Mouse (Mus musculus): ENCODE measurements at regions not wholly inside any gene's neighbourhood (a gene's known extent, or its start where the extent isn't known, plus 50 kb on each side); places are given as distances from the start of the nearest gene placed in this dataset.

GRCm38 (mm10) chr7:117771836-117772235, 344.2 kb downstream of the Rps15a start:
- no peaks in the 10 kb centered on the region for H3K36me3 ChIP-seq
- no peak overlapping the region for H3K4me2 ChIP-seq
- H3K27ac ChIP-seq (replicated peaks) = no peak overlapping the region
- no peak overlapping the region for H3K9ac ChIP-seq (replicated peaks)
- no peak overlapping the region for H3K4me3 ChIP-seq (replicated peaks)
- no peak for ATAC-seq (ENCODE audit: low FRiP score)
- peaks cover 8% of the 10 kb centered on the region; the same call in 1 of the 2 replicates for H3K9me3 ChIP-seq (replicated peaks)
- H3K4me1 ChIP-seq = peaks cover 11% of the 10 kb centered on the region
- WGBS = 14% methylated on average over 6 of the region's 6 CpGs
- no peaks in the 10 kb centered on the region for H3K27me3 ChIP-seq (replicated peaks)

GRCm38 (mm10) chr7:117759506-117759905, 356.5 kb downstream of the Rps15a start:
- 27% methylated on average over 1 of the region's 1 CpGs for WGBS
- Histone ChIP-seq H3K4me2 (no peak overlapping the region), H3K4me1 (no peaks in the 10 kb centered on the region), H3K4me3 (replicated peaks) (no peak overlapping the region), H3K36me3 (no peaks in the 10 kb centered on the region), H3K9ac (replicated peaks) (no peak overlapping the region), H3K27me3 (replicated peaks) (no peaks in the 10 kb centered on the region), H3K27ac (replicated peaks) (no peak overlapping the region), H3K9me3 (replicated peaks) (no peaks in the 10 kb centered on the region)
- no peak for ATAC-seq (ENCODE audit: low FRiP score)

- Histone ChIP-seq H3K4me3 (replicated peaks) (no peak overlapping the region), H3K4me2 (no peak overlapping the region), H3K27ac (replicated peaks) (no peak overlapping the region), H3K36me3 (no peaks in the 10 kb centered on the region), H3K27me3 (replicated peaks) (no peaks in the 10 kb centered on the region), H3K4me1 (no peaks in the 10 kb centered on the region), H3K9ac (replicated peaks) (no peak overlapping the region), H3K9me3 (replicated peaks) (no peaks in the 10 kb centered on the region)
- WGBS = 56% methylated on average over 4 of the region's 4 CpGs
- no peak for ATAC-seq (ENCODE audit: low FRiP score)
Observed at GRCm38 (mm10) chr7:117757033-117757432, 359.0 kb downstream of the Rps15a start.

GRCm38 (mm10) chr7:117755830-117756229, 360.2 kb downstream of the Rps15a start:
- no peaks in the 10 kb centered on the region for H3K27me3 ChIP-seq (replicated peaks)
- no peaks in the 10 kb centered on the region for H3K4me1 ChIP-seq
- no peaks in the 10 kb centered on the region for H3K36me3 ChIP-seq
- 80% methylated on average over 5 of the region's 5 CpGs for WGBS
- H3K9me3 ChIP-seq (replicated peaks) = no peaks in the 10 kb centered on the region
- no peak overlapping the region for H3K4me3 ChIP-seq (replicated peaks)
- H3K9ac ChIP-seq (replicated peaks) = no peak overlapping the region
- no peak overlapping the region for H3K4me2 ChIP-seq
- H3K27ac ChIP-seq (replicated peaks) = no peak overlapping the region
- no peak for ATAC-seq (ENCODE audit: low FRiP score)

GRCm38 (mm10) chr7:117753296-117753695, 362.7 kb downstream of the Rps15a start:
- Histone ChIP-seq H3K36me3 (no peaks in the 10 kb centered on the region), H3K9me3 (replicated peaks) (no peaks in the 10 kb centered on the region), H3K4me1 (no peaks in the 10 kb centered on the region), H3K4me3 (replicated peaks) (no peak overlapping the region), H3K27ac (replicated peaks) (no peak overlapping the region), H3K4me2 (no peak overlapping the region), H3K9ac (replicated peaks) (no peak overlapping the region), H3K27me3 (replicated peaks) (no peaks in the 10 kb centered on the region)
- WGBS = 73% methylated on average over 5 of the region's 5 CpGs
- no peak for ATAC-seq (ENCODE audit: low FRiP score)

- Histone ChIP-seq H3K4me2 (no peak overlapping the region), H3K9me3 (replicated peaks) (no peaks in the 10 kb centered on the region), H3K27ac (replicated peaks) (no peak overlapping the region), H3K9ac (replicated peaks) (no peak overlapping the region), H3K4me1 (no peaks in the 10 kb centered on the region), H3K27me3 (replicated peaks) (no peaks in the 10 kb centered on the region), H3K4me3 (replicated peaks) (no peak overlapping the region), H3K36me3 (no peaks in the 10 kb centered on the region)
- ATAC-seq (ENCODE audit: low FRiP score) = no peak
- 74% methylated on average over 12 of the region's 12 CpGs for WGBS
Observed at GRCm38 (mm10) chr7:117752302-117753185, 363.4 kb downstream of the Rps15a start.

GRCm38 (mm10) chr7:117747991-117748390, 367.2 kb downstream of the Xylt1 start:
- Histone ChIP-seq H3K4me1 (no peaks in the 10 kb centered on the region), H3K4me2 (no peak overlapping the region), H3K27ac (replicated peaks) (no peak overlapping the region), H3K9ac (replicated peaks) (no peak overlapping the region), H3K9me3 (replicated peaks) (no peaks in the 10 kb centered on the region), H3K36me3 (no peaks in the 10 kb centered on the region), H3K27me3 (replicated peaks) (no peaks in the 10 kb centered on the region), H3K4me3 (replicated peaks) (no peak overlapping the region)
- 73% methylated on average over 4 of the region's 4 CpGs for WGBS
- ATAC-seq (ENCODE audit: low FRiP score) = no peak

- 85% methylated on average over 4 of the region's 4 CpGs for WGBS
- ATAC-seq (ENCODE audit: low FRiP score) = no peak
- no peak overlapping the region for H3K4me3 ChIP-seq (replicated peaks)
- H3K9ac ChIP-seq (replicated peaks) = no peak overlapping the region
- H3K9me3 ChIP-seq (replicated peaks) = no peaks in the 10 kb centered on the region
- no peak overlapping the region for H3K27ac ChIP-seq (replicated peaks)
- H3K4me1 ChIP-seq = no peaks in the 10 kb centered on the region
- H3K27me3 ChIP-seq (replicated peaks) = no peaks in the 10 kb centered on the region
- no peak overlapping the region for H3K4me2 ChIP-seq
- no peaks in the 10 kb centered on the region for H3K36me3 ChIP-seq
Observed at GRCm38 (mm10) chr7:117746393-117746792, 365.6 kb downstream of the Xylt1 start.

GRCm38 (mm10) chr7:117739706-117740105, 358.9 kb downstream of the Xylt1 start:
- H3K9ac ChIP-seq (replicated peaks) = no peak overlapping the region
- ATAC-seq (ENCODE audit: low FRiP score) = no peak
- H3K4me3 ChIP-seq (replicated peaks) = no peak overlapping the region
- no peaks in the 10 kb centered on the region for H3K27me3 ChIP-seq (replicated peaks)
- no peak overlapping the region for H3K27ac ChIP-seq (replicated peaks)
- no peaks in the 10 kb centered on the region for H3K9me3 ChIP-seq (replicated peaks)
- no peaks in the 10 kb centered on the region for H3K4me1 ChIP-seq
- no peak overlapping the region for H3K4me2 ChIP-seq
- no peaks in the 10 kb centered on the region for H3K36me3 ChIP-seq
- 64% methylated on average over 6 of the region's 6 CpGs for WGBS

- no peaks in the 10 kb centered on the region for H3K36me3 ChIP-seq
- no peaks in the 10 kb centered on the region for H3K4me1 ChIP-seq
- no peak overlapping the region for H3K4me2 ChIP-seq
- H3K27ac ChIP-seq (replicated peaks) = no peak overlapping the region
- H3K27me3 ChIP-seq (replicated peaks) = no peaks in the 10 kb centered on the region
- ATAC-seq (ENCODE audit: low FRiP score) = no peak
- 62% methylated on average over 3 of the region's 3 CpGs for WGBS
- H3K9ac ChIP-seq (replicated peaks) = no peak overlapping the region
- H3K9me3 ChIP-seq (replicated peaks) = no peaks in the 10 kb centered on the region
- no peak overlapping the region for H3K4me3 ChIP-seq (replicated peaks)
Observed at GRCm38 (mm10) chr7:117735699-117736020, 354.9 kb downstream of the Xylt1 start.

- no peak overlapping the region for H3K9ac ChIP-seq (replicated peaks)
- no peak for ATAC-seq (ENCODE audit: low FRiP score)
- H3K27me3 ChIP-seq (replicated peaks) = no peaks in the 10 kb centered on the region
- no peaks in the 10 kb centered on the region for H3K36me3 ChIP-seq
- no peaks in the 10 kb centered on the region for H3K9me3 ChIP-seq (replicated peaks)
- no peak overlapping the region for H3K4me3 ChIP-seq (replicated peaks)
- H3K27ac ChIP-seq (replicated peaks) = no peak overlapping the region
- no peak overlapping the region for H3K4me2 ChIP-seq
- no peaks in the 10 kb centered on the region for H3K4me1 ChIP-seq
- WGBS = 85% methylated on average over 7 of the region's 7 CpGs
Observed at GRCm38 (mm10) chr7:117734994-117735698, 354.4 kb downstream of the Xylt1 start.

- H3K4me3 ChIP-seq (replicated peaks) = no peak overlapping the region
- no peaks in the 10 kb centered on the region for H3K27me3 ChIP-seq (replicated peaks)
- no peaks in the 10 kb centered on the region for H3K4me1 ChIP-seq
- H3K36me3 ChIP-seq = no peaks in the 10 kb centered on the region
- H3K9ac ChIP-seq (replicated peaks) = no peak overlapping the region
- no peaks in the 10 kb centered on the region for H3K9me3 ChIP-seq (replicated peaks)
- WGBS = 84% methylated on average over 4 of the region's 4 CpGs
- H3K27ac ChIP-seq (replicated peaks) = no peak overlapping the region
- no peak overlapping the region for H3K4me2 ChIP-seq
- ATAC-seq (ENCODE audit: low FRiP score) = no peak
Observed at GRCm38 (mm10) chr7:117729067-117729466, 348.3 kb downstream of the Xylt1 start.
